In genomic region chr5:53105716-53106115, GRCm38 (mm10) we compare ENCODE assay signal across 10 mouse cellular contexts.
DNase-seq lines count a peak whose midpoint lies in the region; ATAC-seq and TF ChIP-seq lines count a peak whose summit lies in the region.
"Had no signal": no experiment of that assay in that cellular context is flagged by ENCODE, and none has a peak within 500 bp of the region (broad histone marks: within the 10 kb centered on the region; RNA-seq: fewer than 3 reads in every experiment).

No protein-coding gene starts in this region.

- 67% methylated on average over 8 of the region's 8 CpGs for WGBS in forebrain, postnatal 0 days
- WGBS in forebrain, embryonic 13.5 days: 66% methylated on average over 8 of the region's 8 CpGs

- peak; percentile 21; the same call in 1 of the 2 replicates for ATAC-seq in forebrain, postnatal 0 days
- ATAC-seq in forebrain, embryonic 13.5 days: no peak

- DNase-seq in forebrain, postnatal 0 days: peak; percentile 42
- DNase-seq in right cerebral cortex, postnatal 10 days (ENCODE audit: low spot score in 2 of 2): peak; percentile 59 to 60
- DNase-seq in right cerebral cortex, postnatal 36 days (ENCODE audit: low spot score in 2 of 2): no peak
- DNase-seq in kidney, adult 8-10 months: peak; percentile 52 to 55
- DNase-seq in skeletal muscle tissue, adult 2 months (ENCODE audit: low read depth, low spot score): peak; percentile 42
- DNase-seq in spleen, adult 12 weeks (ENCODE audit: low spot score): no peak
- no peak for DNase-seq in frontal cortex, postnatal 14 days (ENCODE audit: low spot score in 2 of 2)

- no peaks in the 10 kb centered on the region; the same call in 1 of the 2 replicates for H3K36me3 ChIP-seq in forebrain, postnatal 0 days (ENCODE audit: insufficient read depth)
- H3K36me3 ChIP-seq in forebrain, embryonic 13.5 days (ENCODE audit: poor library complexity, severe bottlenecking): no peaks in the 10 kb centered on the region; the same call in 1 of the 2 replicates
- H3K36me3 ChIP-seq: embryonic facial prominence, embryonic 13.5 days had no signal

- H3K4me1 ChIP-seq in forebrain, postnatal 0 days (ENCODE audit: insufficient read depth): no peaks in the 10 kb centered on the region
- peaks cover 7% of the 10 kb centered on the region for H3K4me1 ChIP-seq in forebrain, embryonic 13.5 days

- no peak overlapping the region for H3K4me3 ChIP-seq in forebrain, postnatal 0 days (ENCODE audit: low read depth, low read length)
- H3K4me3 ChIP-seq in forebrain, embryonic 13.5 days: no peak overlapping the region
- H3K4me3 ChIP-seq: embryonic facial prominence, embryonic 13.5 days had no signal

- no peak overlapping the region for H3K4me2 ChIP-seq in forebrain, postnatal 0 days (ENCODE audit: low read depth)
- H3K4me2 ChIP-seq in forebrain, embryonic 13.5 days: no peak overlapping the region
- H3K4me2 ChIP-seq: embryonic facial prominence, embryonic 13.5 days had no signal

- no peak overlapping the region for H3K27ac ChIP-seq in forebrain, postnatal 0 days (ENCODE audit: low read depth, low read length)
- H3K27ac ChIP-seq in forebrain, embryonic 13.5 days: no peak overlapping the region
- H3K27ac ChIP-seq: embryonic facial prominence, embryonic 13.5 days had no signal

- no peaks in the 10 kb centered on the region for H3K9me3 ChIP-seq in forebrain, postnatal 0 days (ENCODE audit: low read length)
- no peaks in the 10 kb centered on the region for H3K9me3 ChIP-seq in forebrain, embryonic 13.5 days (replicated peaks)
- H3K9me3 ChIP-seq: embryonic facial prominence, embryonic 13.5 days had no signal

- TF ChIP-seq CTCF in forebrain, postnatal 0 days (IDR thresholded peaks at IDR 0.05; ENCODE audit: low read depth): no peak

- H3K27me3 ChIP-seq in forebrain, postnatal 0 days (ENCODE audit: insufficient read depth, low read length): no peaks in the 10 kb centered on the region
- 0 out of 2 replicates have a peak, but pooled peaks cover 2% of the 10 kb centered on the region for H3K27me3 ChIP-seq in forebrain, embryonic 13.5 days
- H3K27me3 ChIP-seq: CH12.LX; embryonic facial prominence, embryonic 13.5 days had no signal

- H3K9ac ChIP-seq in forebrain, postnatal 0 days: no peak overlapping the region
- H3K9ac ChIP-seq in forebrain, embryonic 13.5 days: no peak overlapping the region
- H3K9ac ChIP-seq: embryonic facial prominence, embryonic 13.5 days had no signal

Comparison
In these comparisons a context has a peak if more than half of its experiments do, and no peak if none do; other contexts are left out.
1. DNase-seq: peak in forebrain, postnatal 0 days (single experiment), right cerebral cortex, postnatal 10 days (2 of 2), kidney, adult 8-10 months (2 of 2) and skeletal muscle tissue, adult 2 months (single experiment); none in right cerebral cortex, postnatal 36 days (0 of 2), spleen, adult 12 weeks (single experiment) and frontal cortex, postnatal 14 days (0 of 2).